Mouse (Mus musculus) CD4-positive, CD25-positive, alpha-beta regulatory T cell, adult 2 months (primary cell): ENCODE measurements around the gene Akap17b.
A peak's percentile ranks its signal among the peaks of the same experiment; 100 is the strongest.
"Not testable (repeated sequence)": the region's sequence is repeated elsewhere in the genome, so short reads cannot be mapped to it uniquely, and the experiment has no call there.

Source experiments
- DNase-seq: peaks from one replicate; pipeline ENCODE4 v3.0.0-alpha.2; 2012; ENCODE audit warnings: low read depth, low spot score

Akap17b gene

GRCm38 (mm10) chrX:36644657-36645551 lies at the start of gene Akap17b:
Akap17b (minus strand) TSS chrX:36645395.
- DNase-seq: peak; percentile 90

GRCm38 (mm10) chrX:36691365-36691764 lies 46.2 kb upstream of the Akap17b start:
- DNase-seq: no peak

- DNase-seq: peak; percentile 1
Observed at GRCm38 (mm10) chrX:36689655-36690054, 44.5 kb upstream of the Akap17b start.

- DNase-seq: no peak
Observed at GRCm38 (mm10) chrX:36676836-36677235, 31.6 kb upstream of the Akap17b start.

- no peak for DNase-seq
Observed at GRCm38 (mm10) chrX:36672708-36673107, 27.5 kb upstream of the Akap17b start.

- DNase-seq: no peak
Observed at GRCm38 (mm10) chrX:36640046-36640445, 5.1 kb downstream of the Akap17b start.

GRCm38 (mm10) chrX:36630771-36631170 lies 14.4 kb downstream of the Akap17b start:
- DNase-seq: peak; percentile 27

GRCm38 (mm10) chrX:36628102-36628501 lies 17.1 kb downstream of the Akap17b start:
- no peak for DNase-seq

GRCm38 (mm10) chrX:36609117-36609516 lies 36.1 kb downstream of the Akap17b start:
- DNase-seq: peak; percentile 2

- DNase-seq: no peak
Observed at GRCm38 (mm10) chrX:36604040-36604439, 41.2 kb downstream of the Akap17b start.

- DNase-seq: no peak
Observed at GRCm38 (mm10) chrX:36602926-36603325, 42.3 kb downstream of the Akap17b start.

- no peak for DNase-seq
Observed at GRCm38 (mm10) chrX:36600066-36600465, 45.1 kb downstream of the Akap17b start.

GRCm38 (mm10) chrX:36599656-36600055 lies 45.5 kb downstream of the Akap17b start:
- no peak for DNase-seq

GRCm38 (mm10) chrX:36598861-36599344 lies 46.3 kb downstream of the Akap17b start:
- peak; percentile 33 for DNase-seq

GRCm38 (mm10) chrX:36598390-36598810 lies 46.8 kb downstream of the Akap17b start:
- DNase-seq: no peak

- DNase-seq: peak; percentile 90
Observed at GRCm38 (mm10) chrX:36597707-36598389, 47.3 kb downstream of the Akap17b start, which contains the start of gene Pgrmc1. Pgrmc1 (plus strand) TSS chrX:36598206.

GRCm38 (mm10) chrX:36596483-36597120 lies 48.6 kb downstream of the Akap17b start:
- DNase-seq: not testable (repeated sequence)

- DNase-seq: no peak
Observed at GRCm38 (mm10) chrX:36595247-36595646, 49.9 kb downstream of the Akap17b start.

GRCm38 (mm10) chrX:36591539-36591938 lies 53.7 kb downstream of the Akap17b start:
- DNase-seq: no peak

- DNase-seq: no peak
Observed at GRCm38 (mm10) chrX:36591120-36591519, 54.1 kb downstream of the Akap17b start.

- DNase-seq: no peak
Observed at GRCm38 (mm10) chrX:36590266-36590665, 54.9 kb downstream of the Akap17b start.
